Mouse (Mus musculus) thymus, adult 2 months (tissue): ENCODE results near the gene Cxcr5.

Source experiments
- CTCF ChIP-seq: fragments of 200-500 bp; IDR thresholded peaks from 2 replicates; pipeline ENCODE4 v1.5.1; 2012; ENCODE audit warnings: mild to moderate bottlenecking, control low read depth, low read length, moderate library complexity, borderline replicate concordance; ENCODE audit not compliant: control insufficient read depth, poor library complexity, insufficient read depth; ENCODE audit errors: extremely low read depth
- POLR2A ChIP-seq: fragments of 200-500 bp; IDR thresholded peaks from 2 replicates; pipeline ENCODE4 v1.6.1; 2012; ENCODE audit warnings: mild to moderate bottlenecking, low read length, control low read depth, moderate library complexity; ENCODE audit not compliant: control insufficient read depth, poor library complexity, insufficient read depth; ENCODE audit errors: extremely low read depth

GRCm38 (mm10) chr9:44542364-44542763 lies 19.3 kb downstream of the Cxcr5 start:
- TF ChIP-seq CTCF (no peak), POLR2A (no peak)
